Mouse (Mus musculus): ENCODE results near the gene Tpm4.
"Not testable (repeated sequence)": the region's sequence is repeated elsewhere in the genome, so short reads cannot be mapped to it uniquely, and the experiment has no call there.

Gene Tpm4

DNA sequence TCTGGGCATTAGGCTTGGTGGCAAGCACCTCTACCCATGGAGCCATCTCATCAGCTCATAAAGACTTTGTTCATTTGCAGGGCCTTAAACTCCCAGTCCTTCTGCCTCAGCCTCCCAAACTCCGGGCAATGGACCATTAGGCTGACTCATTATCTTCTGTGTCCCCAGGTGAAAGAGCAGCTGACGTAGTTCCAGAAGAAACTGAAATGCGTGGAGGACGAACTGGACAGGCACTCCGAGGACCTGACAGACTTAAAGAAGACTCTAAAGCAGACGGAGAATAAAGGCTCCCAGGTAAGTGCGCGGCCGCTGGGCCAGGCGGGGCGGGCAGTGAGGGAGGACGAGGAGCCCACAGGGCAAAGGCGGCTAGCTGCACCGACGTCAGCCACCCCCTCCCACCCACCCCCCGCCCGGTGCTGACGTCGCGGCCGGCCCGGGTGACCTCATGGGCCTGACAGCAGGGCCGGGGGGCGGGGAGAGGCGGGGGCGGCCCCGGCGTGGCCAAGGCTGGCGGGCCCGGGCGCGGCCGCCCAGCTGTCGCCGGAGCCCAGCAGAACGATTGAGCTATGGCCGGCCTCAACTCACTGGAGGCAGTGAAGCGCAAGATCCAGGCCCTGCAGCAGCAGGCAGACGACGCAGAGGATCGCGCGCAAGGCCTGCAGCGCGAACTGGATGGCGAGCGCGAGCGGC, at the start of gene Tpm4:
Gene Tpm4, plus strand, starts transcription at position 220 of the 690 bp plus-strand sequence.
- peak; percentile 60 for DNase-seq (ENCODE audit: low read depth, low spot score)

DNA sequence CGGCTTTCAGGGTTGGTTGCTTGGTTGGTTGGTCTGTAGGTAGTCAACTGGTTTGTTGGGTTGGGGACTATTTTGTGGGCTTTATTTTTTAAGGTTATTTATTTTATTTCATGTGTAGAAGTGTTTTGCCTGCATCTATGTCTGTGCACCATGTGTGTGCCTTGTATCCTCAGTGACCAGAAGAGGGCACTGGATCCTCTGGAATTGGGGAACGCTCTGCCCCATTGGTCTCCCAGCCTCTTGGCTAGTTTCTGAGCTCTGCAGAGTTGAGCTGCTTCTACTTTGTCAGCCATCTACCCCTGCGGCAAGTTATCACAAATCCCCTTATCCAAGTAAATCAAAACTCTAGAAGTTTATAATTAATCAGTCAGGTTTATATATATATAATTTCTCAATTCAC, 47.2 kb upstream of the Tpm4 start:
- DNase-seq (ENCODE audit: low read depth, low spot score), result peak; percentile 52

DNA sequence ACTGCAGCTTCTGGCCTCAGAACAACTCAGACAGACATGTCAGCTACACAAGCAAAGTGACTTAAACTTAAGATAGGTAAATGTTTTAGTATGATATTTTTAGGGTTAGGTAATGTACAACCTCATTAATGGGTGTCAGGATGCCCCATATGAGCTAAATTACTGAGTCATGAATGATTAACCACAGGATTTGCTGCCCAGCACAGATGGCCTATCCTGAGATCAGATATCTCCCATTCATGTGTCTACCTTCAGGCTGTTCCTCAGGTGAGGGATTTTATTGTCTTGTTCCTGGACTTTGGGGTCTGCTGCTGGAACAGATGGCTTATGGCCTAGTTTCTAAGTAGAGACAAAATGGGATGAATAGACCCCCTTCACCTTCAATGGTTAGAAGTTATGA, 38.1 kb upstream of the Tpm4 start:
- DNase-seq (ENCODE audit: low read depth, low spot score), result not testable (repeated sequence)

DNA sequence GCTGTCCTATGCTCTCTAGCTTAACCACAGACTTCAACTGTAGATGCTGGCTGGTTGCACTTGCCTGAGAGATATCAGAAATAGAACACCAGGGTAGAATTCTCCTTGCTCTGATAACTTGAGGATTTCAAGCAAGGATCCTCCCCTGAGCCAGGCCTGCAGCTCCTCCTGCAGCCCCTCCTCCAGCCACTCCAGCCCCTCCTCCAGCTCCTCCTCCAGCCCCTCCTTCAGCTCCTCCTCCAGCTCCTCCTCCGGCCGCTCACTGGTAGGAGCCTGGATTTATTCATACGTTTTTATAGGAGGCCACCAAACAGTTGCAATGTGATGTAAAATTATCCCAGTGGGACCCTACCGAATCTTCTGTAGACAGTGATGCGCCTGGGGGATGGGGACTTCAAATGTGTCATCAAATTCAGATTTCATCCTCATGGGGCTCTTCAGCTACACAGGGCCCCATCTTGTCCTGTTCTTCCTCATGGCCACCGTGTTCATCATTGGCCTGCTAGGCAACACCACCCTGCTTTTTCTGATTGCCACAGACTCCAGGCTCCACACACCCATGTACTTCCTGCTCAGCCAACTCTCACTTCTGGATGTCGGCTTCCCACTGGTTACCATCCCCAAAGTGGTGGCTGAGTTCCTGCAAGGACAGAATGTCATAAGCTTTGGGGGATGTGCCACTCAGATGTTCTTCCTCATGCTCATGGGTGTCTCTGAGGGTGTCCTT, 35.2 kb upstream of the Tpm4 start:
- peak; percentile 82 for DNase-seq (ENCODE audit: low read depth, low spot score)

DNA sequence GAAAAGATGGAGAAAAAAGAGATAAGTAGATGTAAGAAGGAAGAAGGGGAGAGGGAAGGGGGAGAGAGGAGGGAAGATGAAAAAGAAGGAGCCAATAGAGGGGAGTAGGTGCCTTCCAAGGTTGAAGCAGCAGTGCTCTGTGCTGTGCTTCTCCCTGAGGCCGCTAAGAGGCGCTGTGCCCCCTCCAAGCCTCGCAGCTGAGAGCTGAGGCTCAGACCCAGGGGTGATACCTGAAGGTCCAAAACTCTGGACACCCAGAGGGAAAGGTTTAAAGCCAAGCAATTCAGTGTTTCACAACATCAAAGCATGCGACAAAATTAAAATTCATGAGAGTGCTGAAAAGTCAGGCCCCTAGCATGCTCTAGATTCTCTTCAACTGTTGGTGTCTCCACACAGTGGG, 29.6 kb upstream of the Tpm4 start:
- DNase-seq (ENCODE audit: low read depth, low spot score), result peak; percentile 65

DNA sequence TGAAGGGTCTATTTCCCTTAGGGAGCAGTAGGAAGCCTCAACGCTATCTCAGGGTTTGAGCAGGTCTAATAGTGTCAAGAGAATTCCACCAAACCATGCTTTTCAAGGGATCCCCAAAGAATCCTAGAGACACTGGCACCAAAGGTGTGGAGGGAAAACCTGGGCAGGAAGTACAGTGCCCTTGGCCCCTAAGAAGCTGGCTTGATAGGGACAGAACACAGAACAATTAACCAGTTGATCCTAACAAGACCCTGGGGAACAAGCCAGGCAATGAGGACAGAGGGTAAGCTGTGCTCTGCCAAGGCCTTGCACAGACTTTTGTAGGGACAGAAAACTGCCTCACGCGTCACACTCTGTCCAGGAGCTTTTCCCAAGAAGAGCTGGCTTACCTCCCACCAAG, 28.0 kb upstream of the Tpm4 start, which contains the start of gene Olfr374:
Gene Olfr374, plus strand, starts transcription at position 301 of the 400 bp plus-strand sequence.
- DNase-seq (ENCODE audit: low read depth, low spot score), result no peak

DNA sequence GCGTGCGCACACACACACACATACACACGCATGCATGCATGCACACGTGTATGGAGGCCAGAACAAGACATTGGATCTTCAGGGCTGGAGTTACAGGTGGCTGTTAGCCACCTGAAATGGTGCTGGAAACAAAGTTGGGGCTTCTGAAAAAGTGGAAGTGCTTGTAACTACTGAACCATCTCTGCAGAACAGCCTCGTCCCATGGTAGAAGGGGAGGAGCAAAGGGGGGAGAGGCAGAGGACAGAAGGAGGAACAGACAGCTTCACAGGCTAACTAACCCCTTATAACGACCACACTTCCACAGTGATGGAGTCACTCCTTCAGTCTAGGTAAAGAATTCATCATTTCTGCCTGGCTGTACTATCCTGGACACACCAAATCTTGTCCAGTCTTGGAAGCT, 23.9 kb upstream of the Tpm4 start:
- no peak for DNase-seq (ENCODE audit: low read depth, low spot score)

DNA sequence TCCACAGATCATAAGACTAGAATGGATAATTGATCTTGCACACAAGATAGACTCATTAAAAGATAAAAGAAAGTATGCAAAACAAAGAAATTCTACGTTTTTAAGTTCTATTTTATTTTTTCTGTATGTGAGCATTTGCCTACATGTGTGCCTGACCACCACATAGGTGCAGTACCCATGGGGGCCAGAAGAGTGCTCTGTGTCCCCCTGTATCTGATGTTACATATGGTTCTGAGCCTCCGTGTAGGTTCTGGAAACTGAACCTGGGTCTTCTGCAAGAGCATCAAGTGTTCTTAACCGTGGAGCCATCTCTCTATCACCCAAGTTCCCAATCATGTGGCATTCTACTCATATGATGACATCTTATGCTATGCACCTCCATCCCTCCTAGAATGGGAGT, 22.3 kb upstream of the Tpm4 start:
- peak; percentile 72 for DNase-seq (ENCODE audit: low read depth, low spot score)

DNA sequence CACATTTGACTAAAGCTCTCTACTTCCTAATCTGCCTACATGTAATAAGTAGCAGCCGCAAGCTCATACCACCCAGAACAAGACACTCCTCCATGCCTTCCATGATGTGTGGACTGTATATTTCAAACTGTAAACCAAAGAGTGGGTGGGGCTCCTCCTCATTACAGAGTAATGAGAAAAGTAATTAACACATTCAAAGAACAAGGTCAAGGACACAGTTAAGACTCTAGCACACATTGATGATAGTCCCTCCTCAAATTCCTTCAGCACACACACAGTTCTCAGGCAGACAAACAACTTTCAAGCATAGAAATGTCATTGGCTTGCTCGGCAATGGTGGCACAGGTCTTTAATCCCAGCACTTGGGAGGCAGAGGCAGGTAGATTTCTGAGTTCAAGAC, 19.6 kb upstream of the Tpm4 start:
- peak; percentile 54 for DNase-seq (ENCODE audit: low read depth, low spot score)

DNA sequence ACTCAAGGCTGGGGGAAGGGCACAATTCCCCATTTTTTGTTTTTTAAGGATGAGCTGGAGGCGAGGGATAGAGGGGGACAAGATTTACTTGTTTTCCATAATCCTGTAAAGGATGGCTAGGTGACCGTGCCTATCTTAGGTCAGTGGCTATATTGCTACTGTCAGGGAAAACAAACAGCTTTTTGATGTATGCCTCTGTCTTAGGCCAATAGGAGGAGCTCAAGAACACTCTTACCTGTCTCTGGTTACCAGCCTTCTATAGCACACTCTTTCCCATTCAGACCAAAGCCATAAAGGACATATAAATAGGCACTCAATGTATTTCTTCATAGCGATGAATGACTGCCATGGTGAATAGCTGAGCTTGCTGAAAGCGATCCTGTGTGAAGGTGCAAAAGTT, 16.2 kb upstream of the Tpm4 start:
- DNase-seq (ENCODE audit: low read depth, low spot score), result no peak

DNA sequence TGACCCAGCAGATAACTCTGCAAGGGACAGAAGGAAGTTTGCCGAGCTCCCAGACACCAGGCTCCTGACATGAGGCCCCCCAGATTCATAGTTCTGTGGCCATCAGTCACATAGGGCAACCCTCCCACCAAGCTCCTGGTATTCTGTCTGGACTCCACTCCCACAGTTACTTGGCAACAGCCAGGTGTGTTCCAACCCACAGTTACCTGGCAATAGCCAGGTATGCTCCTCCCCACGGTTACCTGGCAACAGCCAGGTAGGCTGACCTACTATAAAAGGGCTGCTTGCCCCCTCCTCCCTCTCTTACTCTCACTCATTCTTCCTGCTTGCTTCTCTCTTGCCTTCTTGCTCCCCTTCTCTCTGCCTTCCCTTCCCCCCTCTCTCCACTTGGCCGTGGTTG, 13.3 kb upstream of the Tpm4 start:
- DNase-seq (ENCODE audit: low read depth, low spot score), result not testable (repeated sequence)

DNA sequence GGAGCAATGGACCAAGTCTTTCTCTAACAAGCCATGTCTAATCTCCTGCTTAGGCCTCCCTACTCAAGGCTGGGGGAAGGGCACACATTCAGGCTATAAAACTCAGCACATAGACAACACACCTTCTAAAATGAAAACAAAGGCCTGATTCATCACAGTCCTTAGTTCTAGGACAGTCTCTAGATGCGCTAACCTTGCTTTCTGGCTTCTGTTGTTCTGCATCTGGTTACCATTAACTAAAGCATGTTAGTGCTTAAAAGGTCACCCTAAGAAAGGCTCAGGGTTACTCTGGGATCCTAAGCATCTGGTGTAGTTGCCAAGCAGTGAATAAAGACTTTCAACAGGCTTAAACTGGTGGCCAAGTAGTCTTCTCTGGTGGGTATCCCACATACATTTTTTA, 12.8 kb upstream of the Tpm4 start:
- DNase-seq (ENCODE audit: low read depth, low spot score), result no peak

DNA sequence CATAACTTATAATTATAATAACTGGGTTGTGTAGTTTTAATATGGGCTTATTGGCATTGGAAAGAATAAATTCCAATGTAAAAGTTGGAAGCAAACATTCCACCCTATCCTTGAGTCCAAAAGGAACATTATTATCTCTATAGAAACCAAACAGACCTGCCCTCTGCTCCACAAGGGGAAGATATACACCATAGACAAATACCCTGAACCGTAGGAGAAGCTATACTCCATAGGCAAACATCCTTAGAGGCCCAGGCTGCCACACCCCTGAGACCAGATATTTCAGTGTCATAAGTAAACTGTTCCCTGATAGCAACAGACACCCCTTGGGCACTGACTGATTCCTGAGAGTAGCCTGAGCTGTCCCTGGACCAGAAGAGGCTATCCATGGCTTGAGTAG, 6.9 kb upstream of the Tpm4 start:
- DNase-seq (ENCODE audit: low read depth, low spot score), result no peak

DNA sequence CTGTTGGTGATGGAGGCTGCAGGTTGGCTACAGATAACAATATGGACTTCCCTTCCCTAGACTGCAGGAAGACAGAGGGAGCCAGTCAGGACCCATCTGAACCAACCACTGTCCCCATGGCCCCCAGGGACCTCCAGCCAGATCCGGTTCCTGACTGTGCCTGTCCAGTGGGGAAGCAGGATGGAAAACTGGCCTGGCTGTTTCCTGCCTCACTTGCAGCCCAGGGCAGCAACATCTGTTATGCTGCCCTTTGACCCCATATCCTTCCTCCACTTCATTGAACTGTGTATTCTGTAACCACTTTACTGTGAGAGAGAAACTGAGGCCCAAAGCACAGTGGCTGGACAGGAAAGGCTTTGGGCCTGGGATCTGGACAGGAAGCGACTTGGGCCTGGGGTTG, 3.5 kb upstream of the Tpm4 start:
- no peak for DNase-seq (ENCODE audit: low read depth, low spot score)

DNA sequence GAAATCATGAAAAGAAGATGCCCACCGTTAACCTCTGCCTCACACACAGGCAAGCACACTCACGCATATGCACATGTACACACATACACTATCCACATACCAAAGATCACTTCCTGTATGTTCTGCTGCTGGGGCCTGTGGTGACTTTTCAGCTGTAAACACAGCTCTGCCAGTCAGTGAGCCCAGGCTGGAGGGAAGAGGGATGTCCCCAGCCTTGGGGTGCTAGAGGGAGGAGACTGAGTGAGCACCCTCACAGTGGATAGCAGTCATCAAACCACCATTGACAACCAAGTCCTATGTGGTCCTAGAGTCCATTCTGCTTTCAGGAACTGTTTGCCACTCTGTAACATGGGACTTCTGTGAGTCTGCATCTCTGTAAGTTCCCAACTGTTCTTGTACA, 2.9 kb upstream of the Tpm4 start:
- DNase-seq (ENCODE audit: low read depth, low spot score), result no peak

DNA sequence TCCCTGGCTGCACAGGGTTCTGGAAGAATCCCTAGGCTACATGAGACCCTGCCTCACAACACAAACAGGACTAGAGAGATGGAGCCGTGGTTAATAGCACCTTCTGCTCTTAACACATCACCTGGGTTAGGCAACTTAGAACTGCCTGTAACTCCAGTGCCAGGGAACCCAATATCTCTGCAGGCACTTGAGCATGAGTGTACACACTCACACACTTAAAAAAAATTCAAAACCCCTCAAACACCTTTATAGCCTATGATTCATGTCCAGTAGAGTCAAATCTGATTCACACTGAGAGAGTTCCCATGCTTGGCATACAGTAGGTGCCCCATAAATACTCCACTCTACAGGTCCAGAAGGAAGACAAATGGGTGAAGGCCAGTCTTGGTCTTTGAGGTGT, 2.4 kb upstream of the Tpm4 start:
- DNase-seq (ENCODE audit: low read depth, low spot score), result no peak

DNA sequence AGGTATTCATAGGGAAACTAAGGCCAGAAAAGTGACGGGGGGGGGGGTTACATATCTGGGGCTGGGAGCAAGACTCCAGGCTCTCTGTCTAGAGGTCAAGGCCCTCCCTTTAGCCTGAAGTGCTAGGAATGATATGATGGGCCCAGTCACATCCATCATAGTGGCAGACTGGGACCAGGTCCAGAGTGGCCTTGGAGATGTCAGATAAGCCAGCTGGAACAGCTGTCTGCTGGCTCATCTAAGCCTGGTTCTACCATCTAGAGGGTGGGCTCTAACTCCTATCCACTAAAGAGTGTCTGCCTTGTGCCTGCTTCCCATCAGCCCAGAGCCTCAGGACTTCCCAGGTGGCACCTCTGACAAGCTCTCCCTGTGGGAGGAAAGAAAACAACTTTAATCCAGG, 1.9 kb upstream of the Tpm4 start:
- no peak for DNase-seq (ENCODE audit: low read depth, low spot score)

DNA sequence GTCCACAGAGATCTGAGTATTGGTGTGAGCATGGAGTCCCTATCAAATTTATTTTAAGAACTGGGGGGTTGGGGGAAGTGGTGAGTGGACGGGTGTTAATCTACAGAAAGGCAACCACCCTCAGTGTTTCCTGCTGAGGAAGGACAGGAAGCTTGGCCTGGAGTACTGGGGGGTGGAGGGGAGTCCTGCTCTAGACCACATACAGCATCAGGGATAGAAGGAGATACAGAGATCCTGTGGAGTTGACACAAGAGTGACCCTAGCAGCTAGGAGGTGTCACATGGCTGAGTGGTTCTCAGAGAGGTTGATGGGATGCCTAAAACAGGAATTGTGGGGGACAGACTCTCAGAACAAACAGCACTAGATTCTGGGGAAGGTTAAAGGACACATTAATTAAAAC, 1.3 kb upstream of the Tpm4 start:
- DNase-seq (ENCODE audit: low read depth, low spot score), result no peak

DNA sequence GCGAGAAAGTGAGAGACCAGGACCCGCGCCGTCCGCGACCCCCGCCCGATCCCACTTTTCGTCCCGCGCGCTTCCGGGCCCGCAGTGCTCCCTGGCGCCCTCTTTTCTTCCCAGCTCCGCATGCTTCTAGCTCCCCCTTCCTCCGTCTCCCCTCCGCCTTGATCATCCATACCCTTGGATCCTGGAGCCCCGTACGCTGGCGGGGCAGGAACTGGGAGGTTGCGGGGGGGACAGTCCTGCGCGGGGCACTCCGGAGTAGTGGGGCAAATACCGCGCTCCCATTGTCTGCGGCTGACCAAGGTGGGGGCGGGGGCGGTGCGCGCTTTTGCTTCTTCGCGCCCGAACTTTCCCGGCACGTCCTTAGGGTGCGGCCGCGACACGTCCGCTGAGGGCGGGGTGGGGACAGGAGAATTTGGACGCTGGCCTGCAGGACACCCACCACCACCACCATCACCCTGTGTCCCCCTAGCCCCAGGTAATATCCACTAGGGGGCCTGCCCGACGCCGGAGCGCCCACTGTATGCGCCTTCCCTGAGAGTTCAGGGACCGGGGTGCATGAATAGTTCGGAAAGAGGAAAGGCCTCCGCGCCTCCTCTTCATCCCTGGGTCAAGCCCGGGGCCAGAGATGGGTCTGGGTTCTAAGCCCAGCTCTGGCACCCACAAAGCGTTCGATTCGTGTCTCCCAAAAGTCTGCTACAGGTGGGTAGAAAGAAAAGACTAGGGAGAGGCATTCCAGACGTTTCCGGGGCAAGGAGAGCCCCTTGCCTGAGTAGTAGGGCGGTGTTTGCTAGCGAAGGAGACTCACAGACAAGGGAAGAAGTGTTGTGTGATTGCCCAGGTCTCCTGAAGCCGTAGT, 899 bp downstream of the Tpm4 start:
- DNase-seq (ENCODE audit: low read depth, low spot score), result peak; percentile 57

DNA sequence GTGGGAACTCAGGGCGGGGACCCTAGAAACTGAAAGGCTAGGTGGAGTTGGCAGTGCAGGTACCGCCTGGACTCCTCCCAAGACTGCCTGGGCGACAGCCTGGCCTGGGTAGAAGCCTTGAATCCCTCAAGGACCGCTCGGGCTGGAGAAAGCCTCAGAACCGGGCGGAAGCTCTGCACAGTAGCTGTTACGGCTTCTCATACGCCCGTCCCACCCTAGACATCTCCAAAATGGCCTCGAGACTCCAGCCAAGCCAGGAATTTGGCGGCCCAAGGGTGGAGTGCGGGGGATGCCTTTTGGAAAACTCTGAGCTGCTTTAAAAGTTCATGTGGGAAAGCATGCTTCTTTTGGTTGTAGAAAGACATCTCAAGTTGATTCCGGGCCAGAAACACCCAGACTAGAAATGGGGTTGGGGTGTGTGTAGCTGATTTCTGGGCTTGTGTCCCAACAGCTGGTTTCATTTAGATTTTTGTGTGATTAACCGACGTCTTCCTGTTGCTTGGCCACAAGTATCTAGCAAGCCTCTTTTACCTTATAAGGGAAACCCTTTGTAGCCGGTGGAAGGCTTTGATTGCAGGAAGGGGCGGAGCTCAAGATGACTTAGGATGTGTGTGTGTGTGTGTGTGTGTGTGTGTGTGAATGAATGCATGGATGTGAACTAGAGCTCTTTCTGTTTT, 1.7 kb downstream of the Tpm4 start:
- peak; percentile 86 for DNase-seq (ENCODE audit: low read depth, low spot score)

DNA sequence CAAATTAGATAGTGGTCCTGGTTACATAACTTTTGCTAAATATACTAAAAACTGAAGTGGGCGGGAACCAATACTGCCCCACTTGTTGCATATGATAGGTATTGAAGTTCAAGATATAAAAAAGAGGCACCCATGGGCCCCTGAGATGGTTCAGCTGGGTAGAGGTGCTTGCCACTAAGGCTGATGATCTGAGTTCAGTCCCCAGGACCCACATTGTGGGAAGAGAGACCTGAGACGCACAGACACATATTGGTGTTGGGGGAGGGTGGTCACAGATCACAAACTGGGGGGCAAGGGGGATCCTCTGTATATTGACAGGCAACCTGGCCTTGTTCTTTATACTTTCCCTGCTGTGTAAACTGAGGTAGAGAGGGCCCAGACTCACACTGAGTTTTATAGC, 2.7 kb downstream of the Tpm4 start:
- no peak for DNase-seq (ENCODE audit: low read depth, low spot score)

DNA sequence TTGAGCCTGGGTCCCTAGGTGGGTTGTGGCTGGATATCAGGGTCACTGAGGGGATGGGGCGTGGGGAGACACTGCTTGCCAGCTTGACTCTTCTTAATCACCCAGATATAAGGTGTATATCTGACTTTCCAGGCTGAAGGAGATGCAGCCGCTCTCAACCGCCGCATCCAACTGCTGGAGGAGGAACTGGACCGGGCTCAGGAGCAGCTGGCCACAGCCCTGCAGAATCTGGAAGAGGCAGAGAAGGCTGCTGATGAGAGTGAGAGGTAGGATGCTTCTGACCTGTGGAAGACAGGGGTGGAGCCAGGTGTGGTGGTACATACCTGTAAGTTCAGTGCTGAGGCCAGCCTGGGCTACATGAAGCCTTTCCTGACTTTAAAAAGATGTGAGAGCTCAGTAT, 3.7 kb downstream of the Tpm4 start:
- DNase-seq (ENCODE audit: low read depth, low spot score), result no peak
